Mouse (Mus musculus) small intestine, adult 2 months (tissue): Measurements from ENCODE around the gene Sos1. TPM values are rescaled to one million over a fixed set of nuclear protein-coding genes. Genes with fewer than 3 reads are reported as not detected.
A peak's percentile ranks its signal among the peaks of the same experiment; 100 is the strongest.
"Not testable (repeated sequence)": the region's sequence is repeated elsewhere in the genome, so short reads cannot be mapped to it uniquely, and the experiment has no call there.

ENCODE experiments used
- H3K27ac ChIP-seq: fragments of 200-500 bp; 2 replicates; pipeline ENCODE4 v1.5.1; 2012; ENCODE audit warnings: low read depth, low read length, control low read depth, inconsistent platforms; ENCODE audit not compliant: insufficient read depth
- H3K27me3 ChIP-seq: fragments of 200-500 bp; 2 replicates; pipeline ENCODE4 v1.6.1; 2012; ENCODE audit warnings: mild to moderate bottlenecking, moderate library complexity, low read length, inconsistent platforms; ENCODE audit not compliant: control insufficient read depth, insufficient read depth
- H3K36me3 ChIP-seq: fragments of 200-500 bp; 2 replicates; pipeline ENCODE4 v1.6.1; 2012; ENCODE audit warnings: mild to moderate bottlenecking, low read length, control low read depth, inconsistent platforms; ENCODE audit not compliant: control insufficient read depth, insufficient read depth
- H3K4me1 ChIP-seq: fragments of 200-500 bp; 2 replicates; pipeline ENCODE4 v1.6.1; 2012; ENCODE audit warnings: low read length, inconsistent platforms, mixed read lengths; ENCODE audit not compliant: control insufficient read depth, insufficient read depth, insufficient read length
- H3K4me3 ChIP-seq: fragments of 200-500 bp; 2 replicates; pipeline ENCODE4 v1.5.1; 2012; ENCODE audit warnings: low read depth, mild to moderate bottlenecking, control low read depth, inconsistent platforms, low read length, moderate library complexity
- CTCF ChIP-seq: fragments of 200-500 bp; IDR thresholded peaks from 2 replicates; pipeline ENCODE4 v1.5.1; 2012; ENCODE audit warnings: low read depth, mild to moderate bottlenecking, control low read depth, inconsistent platforms, low read length, moderate library complexity, mixed read lengths; ENCODE audit not compliant: insufficient replicate concordance, insufficient read length; ENCODE audit errors: extremely low read depth
- POLR2A ChIP-seq: fragments of 200-500 bp; IDR thresholded peaks from 2 replicates; pipeline ENCODE4 v1.6.1; 2012; ENCODE audit warnings: low read depth, mild to moderate bottlenecking, control low read depth, inconsistent platforms, low read length, moderate library complexity
- WGBS: fragments of 180-500 bp; shearing (Covaris S2); methylation state at CpG from one replicate; pipeline ENCODE4 v1.1.7; 2018; 5-methylcytosine and 5-hydroxymethylcytosine counted together
- polyA plus RNA-seq: library from polyadenylated mRNA; depleted of rRNA; stranded (reverse); fragments of >200 nt; gene quantifications from 2 replicates; pipeline ENCODE4 v1.2.3, GENCODE M21; 2012

Gene Sos1
- polyA plus RNA-seq, 1 experiment, result 2.1 TPM

DNA sequence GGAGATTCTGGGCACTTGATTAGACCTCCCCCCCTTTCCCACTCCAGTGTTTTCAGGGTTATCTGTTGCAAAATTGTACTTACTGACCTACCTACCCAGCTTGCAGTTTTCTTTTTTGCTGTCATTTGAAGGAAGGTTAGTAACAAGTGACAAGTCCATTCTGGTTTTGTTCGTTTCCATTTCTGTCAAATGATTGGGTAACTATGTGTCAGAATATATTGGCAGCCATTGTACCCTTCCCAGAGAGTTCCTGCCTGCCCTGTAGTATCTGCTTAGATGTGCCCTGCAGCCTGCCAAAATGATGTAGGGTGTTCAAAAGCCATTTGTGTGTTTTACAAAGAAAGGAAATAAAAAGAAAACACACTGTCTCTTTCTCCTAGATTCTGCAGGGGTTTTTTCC, 94.6 kb downstream of the Sos1 start:
- Histone ChIP-seq H3K4me1 (no peaks in the 10 kb centered on the region), H3K27me3 (no peaks in the 10 kb centered on the region), H3K36me3 (no peaks in the 10 kb centered on the region), H3K27ac (no peak overlapping the region), H3K4me3 (no peak overlapping the region)
- 57% methylated on average over 1 of the region's 1 CpGs for WGBS
- no peak for TF ChIP-seq CTCF
- TF ChIP-seq POLR2A, result no peak

DNA sequence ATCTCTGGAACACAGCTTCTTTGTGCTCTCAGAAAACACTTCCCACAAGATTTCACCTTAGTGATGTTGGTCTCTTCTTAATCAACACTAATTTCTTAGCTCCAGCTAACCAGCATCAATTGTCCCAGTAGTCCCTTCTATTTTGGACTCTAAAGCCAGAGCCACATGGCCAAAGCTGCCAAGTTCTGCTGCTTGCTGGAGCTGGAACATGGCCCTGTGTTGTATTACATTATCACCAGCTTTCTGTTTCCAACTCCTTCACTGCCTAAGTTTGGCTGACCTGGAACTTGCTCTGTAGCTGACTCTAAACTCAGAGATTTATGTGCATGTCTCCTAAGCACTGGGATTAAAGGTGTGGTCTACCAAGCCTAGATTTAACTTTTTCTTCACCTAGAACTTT, 101.9 kb downstream of the Sos1 start:
- not testable (repeated sequence) for H3K36me3 ChIP-seq, H3K4me3 ChIP-seq, H3K27me3 ChIP-seq, H3K27ac ChIP-seq, H3K4me1 ChIP-seq

DNA sequence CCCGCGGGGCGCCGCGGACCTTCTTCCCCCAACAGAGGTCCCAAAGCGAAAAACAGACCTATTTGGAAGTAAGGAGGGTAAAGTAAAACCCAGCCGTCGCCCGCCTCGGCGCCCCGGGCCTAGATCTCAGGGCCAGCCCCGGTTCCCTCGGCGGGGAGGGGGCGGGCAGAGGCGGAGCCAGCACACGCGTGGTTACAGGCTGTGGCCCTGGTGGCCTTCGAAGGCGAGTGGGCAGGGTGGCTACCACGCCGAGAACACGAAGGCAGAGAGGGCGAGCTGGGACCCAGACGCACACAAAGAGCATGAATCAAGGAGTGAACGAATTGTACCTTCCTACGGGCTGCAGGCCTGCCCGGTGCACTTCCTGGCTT, 106.5 kb downstream of the Sos1 start:
- Histone ChIP-seq H3K4me3 (peak overlapping the region; percentile 58), H3K4me1 (peaks cover 11% of the 10 kb centered on the region), H3K27ac (no peak overlapping the region), H3K36me3 (no peaks in the 10 kb centered on the region), H3K27me3 (no peaks in the 10 kb centered on the region)
- WGBS, result 26% methylated on average over 29 of the region's 29 CpGs
- TF ChIP-seq POLR2A, result no peak
- no peak for TF ChIP-seq CTCF

DNA sequence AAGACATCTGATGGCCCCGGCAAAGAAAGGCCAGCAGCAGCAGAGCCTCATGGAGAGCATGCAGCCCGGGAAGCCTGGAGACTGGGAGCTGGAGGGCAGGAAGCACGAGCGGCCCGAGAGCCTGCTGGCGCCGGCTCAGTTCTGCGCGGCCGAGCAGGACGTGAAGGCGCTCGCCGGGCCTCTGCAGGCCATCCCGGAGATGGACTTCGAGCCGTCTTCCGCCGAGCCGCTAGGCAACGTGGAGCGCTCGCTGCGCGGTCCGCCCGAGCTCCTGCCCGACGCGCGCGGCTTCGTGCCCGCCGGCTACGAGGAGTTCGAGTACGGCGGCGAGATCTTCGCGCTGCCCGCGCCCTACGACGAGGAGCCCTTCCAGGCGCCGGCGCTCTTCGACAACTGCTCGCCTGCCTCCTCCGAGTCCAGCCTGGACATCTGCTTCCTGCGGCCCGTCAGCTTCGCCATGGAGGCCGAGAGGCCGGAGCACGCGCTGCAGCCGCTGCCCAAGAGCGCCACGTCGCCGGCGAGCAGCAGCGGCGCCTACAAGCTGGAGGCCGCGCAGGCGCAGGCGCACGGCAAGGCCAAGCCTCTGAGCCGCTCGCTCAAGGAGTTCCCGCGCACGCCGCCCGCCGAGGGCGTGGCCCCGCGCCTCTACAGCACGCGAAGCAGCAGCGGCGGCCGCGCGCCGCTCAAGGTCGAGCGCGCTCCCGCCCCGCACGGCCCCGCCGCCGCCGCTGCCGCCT, 107.1 kb downstream of the Sos1 start, which contains the start of gene Gm10190:
Gm10190 (minus strand) TSS at position 553 of the 737 bp plus-strand sequence.
- TF ChIP-seq POLR2A (peak; percentile 48; the same call in 1 of the 2 replicates), CTCF (no peak)
- peak within 1 kb of the TSS; percentile 58 for H3K4me3 ChIP-seq
- under 1% methylated on average over 102 of the region's 102 CpGs for WGBS
- H3K27me3 ChIP-seq, result no peaks in the 10 kb centered on the region
- no peaks in the 10 kb centered on the region for H3K36me3 ChIP-seq
- H3K27ac ChIP-seq, result no peak within 1 kb of the TSS
- H3K4me1 ChIP-seq, result peaks cover 11% of the 10 kb centered on the region

DNA sequence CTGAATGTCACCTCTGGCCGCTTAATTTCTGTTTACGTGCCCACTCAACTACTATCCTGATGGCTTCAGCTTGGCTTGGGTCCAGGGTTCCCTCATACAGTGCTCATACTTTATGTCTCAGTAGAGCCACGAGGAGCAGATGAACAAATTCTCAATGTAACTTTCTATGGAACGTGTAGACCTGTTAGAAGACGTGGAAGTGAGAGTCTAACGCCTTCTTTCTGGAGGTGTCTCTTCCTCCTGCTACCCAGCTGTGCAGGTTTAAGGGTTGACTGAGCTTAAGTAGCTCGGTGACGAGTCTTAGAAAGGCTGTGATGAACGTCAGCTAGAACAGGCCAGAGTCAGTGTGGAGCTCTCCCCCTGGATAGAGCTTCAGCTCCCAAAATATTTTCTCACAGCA, 111.6 kb downstream of the Sos1 start:
- Histone ChIP-seq H3K27me3 (no peaks in the 10 kb centered on the region), H3K36me3 (no peaks in the 10 kb centered on the region), H3K27ac (no peak overlapping the region), H3K4me3 (no peak overlapping the region), H3K4me1 (peaks cover 7% of the 10 kb centered on the region)
- no peak for TF ChIP-seq CTCF
- no peak for TF ChIP-seq POLR2A
- WGBS, result 80% methylated on average over 9 of the region's 9 CpGs

DNA sequence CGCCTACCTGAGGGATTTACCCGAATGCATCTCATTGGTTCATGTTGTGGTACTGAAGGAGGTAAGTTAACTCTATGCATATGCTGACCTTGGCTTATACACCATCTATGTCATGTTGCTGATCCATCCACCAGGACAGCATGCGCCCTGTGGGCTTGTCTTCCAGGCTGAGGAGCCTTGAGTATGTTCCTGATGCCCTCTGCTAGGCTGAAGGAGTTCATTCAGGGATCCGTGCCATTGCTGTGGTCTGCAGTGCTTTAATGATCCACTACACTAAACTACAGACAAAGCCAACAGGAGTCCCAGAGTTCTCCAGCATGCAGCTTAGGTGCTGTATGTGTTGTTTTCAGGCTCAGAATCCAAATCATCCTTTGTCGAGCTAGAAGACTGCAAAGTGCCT, 113.0 kb downstream of the Sos1 start:
- 84% methylated on average over 5 of the region's 5 CpGs for WGBS
- no peaks in the 10 kb centered on the region for H3K27me3 ChIP-seq
- no peak overlapping the region for H3K4me3 ChIP-seq
- TF ChIP-seq POLR2A, result no peak
- no peak for TF ChIP-seq CTCF
- H3K27ac ChIP-seq, result no peak overlapping the region
- H3K4me1 ChIP-seq, result no peaks in the 10 kb centered on the region
- no peaks in the 10 kb centered on the region for H3K36me3 ChIP-seq

DNA sequence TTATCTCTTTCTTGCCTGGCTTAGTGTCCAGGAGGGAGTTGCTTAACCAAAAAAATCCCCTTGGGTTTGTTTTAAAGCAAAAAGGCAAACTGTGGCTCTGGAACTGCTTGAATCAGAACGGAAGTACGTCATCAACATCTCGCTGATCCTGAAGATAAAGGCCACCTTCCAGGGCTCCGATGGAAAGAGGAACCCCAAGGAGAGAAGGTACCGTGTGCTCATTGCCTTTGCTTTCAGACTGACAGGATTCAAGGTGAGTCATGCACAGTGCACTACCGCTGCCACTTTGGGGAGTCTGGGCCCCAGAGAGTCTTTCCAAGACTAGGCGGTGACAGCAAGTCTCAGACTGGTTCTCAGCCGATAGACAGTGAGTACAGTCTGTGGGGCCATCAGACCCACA, 120.0 kb downstream of the Sos1 start:
- H3K36me3 ChIP-seq, result no peaks in the 10 kb centered on the region
- H3K4me1 ChIP-seq, result no peaks in the 10 kb centered on the region
- 71% methylated on average over 8 of the region's 8 CpGs for WGBS
- H3K27me3 ChIP-seq, result no peaks in the 10 kb centered on the region
- no peak overlapping the region for H3K4me3 ChIP-seq
- no peak overlapping the region for H3K27ac ChIP-seq
- TF ChIP-seq POLR2A, result no peak
- no peak for TF ChIP-seq CTCF
